14 mouse cellular contexts compared by ENCODE assay signal in the genomic region with DNA sequence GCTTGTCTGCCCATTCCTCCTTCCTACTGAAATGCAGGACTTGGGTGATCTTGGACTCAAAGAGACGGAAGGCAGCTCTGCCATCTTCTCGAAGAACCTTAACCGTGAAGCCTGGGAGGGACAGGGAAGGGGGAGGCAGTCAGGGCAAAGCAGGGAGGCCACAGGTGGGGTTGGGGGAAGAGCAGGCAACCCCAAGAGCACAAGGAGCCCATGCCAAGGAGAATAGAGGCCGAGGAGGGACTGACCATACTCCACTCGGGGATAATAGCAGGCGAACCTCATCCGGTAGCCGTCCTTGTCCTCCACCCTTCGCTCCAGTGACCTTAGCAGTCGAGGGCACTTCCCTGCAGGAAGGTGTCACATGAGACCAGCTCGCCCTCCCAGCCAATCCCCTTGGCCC. TPM values are rescaled to one million over a fixed set of nuclear protein-coding genes. Genes with fewer than 3 reads are reported as not detected.
"Had no signal": no experiment of that assay in that cellular context is flagged by ENCODE, and none has a peak within 500 bp of the region (broad histone marks: within the 10 kb centered on the region; RNA-seq: fewer than 3 reads in every experiment).

No protein-coding gene starts in this region.

RNA-seq across cellular contexts. Expression of a gene that starts 14.5 kb away (rescaled TPM):
- total RNA-seq: granulocyte monocyte progenitor cell, adult 5-6 weeks had no signal
- polyA plus RNA-seq: embryonic facial prominence, embryonic 10.5 days; embryonic facial prominence, embryonic 11.5 days; embryonic facial prominence, embryonic 12.5 days; embryonic facial prominence, embryonic 13.5 days; forebrain, embryonic 10.5 days; forebrain, embryonic 11.5 days; forebrain, embryonic 12.5 days; forebrain, embryonic 13.5 days; forebrain, embryonic 14.5 days; forebrain, embryonic 15.5 days; forebrain, embryonic 16.5 days had no signal

RNA-seq across cellular contexts. Expression of a gene that starts 58.8 kb away (rescaled TPM):
- total RNA-seq: common myeloid progenitor, adult 5-6 weeks; granulocyte monocyte progenitor cell, adult 5-6 weeks had no signal
- polyA plus RNA-seq: embryonic facial prominence, embryonic 10.5 days; embryonic facial prominence, embryonic 11.5 days; erythroblast, embryonic 14.5 days; forebrain, embryonic 10.5 days had no signal
